Mouse (Mus musculus): ENCODE data around the gene Gm45753. TPM values are rescaled to one million over a fixed set of nuclear protein-coding genes. Genes with fewer than 3 reads are reported as not detected.

Gm45753 gene
- total RNA-seq, 4 experiments from 2014 or later, result 0.28 TPM; not detected in 3

DNA sequence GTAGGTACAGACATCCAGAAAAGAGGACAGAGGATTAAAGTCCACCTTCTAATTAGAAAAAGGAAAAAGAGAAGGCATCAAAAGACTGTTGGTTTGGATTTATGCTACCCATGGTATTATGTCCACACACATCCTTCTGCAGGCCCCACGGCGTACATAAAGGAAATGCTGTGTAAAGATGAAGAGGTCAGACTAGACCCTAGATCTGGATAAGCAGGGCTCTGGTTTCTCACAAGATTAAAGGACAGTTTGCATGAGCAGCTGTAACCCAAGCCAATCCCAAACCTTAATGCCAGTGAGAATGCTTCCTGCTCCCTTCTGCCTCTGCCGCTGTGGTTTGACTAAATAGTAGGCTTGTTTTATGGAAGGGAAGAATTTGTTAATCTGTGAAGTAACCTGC, 30.8 kb downstream of the Gm45753 start:
- no peak for DNase-seq (ENCODE audit: low spot score in 2 of 2)

DNA sequence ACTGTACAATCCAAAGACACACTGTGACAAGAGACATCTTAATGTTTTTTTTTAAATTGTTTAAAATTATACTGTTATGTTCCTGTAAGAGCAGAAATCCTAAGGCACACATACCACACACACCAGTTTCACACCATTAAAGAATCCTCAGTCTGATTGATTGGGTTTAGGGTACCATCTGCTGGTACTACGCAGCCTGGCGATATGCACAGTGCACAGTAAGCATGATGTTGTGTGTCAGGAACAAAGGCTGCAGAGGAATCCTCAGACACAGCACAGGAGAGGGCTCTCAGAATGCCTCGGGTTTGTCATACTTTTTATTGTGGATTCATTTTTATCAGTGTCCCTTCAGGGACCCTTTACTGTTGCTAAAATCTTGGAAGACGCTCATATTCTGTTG, 33.9 kb downstream of the Gm45753 start:
- no peak for DNase-seq (ENCODE audit: low spot score in 2 of 2)

DNA sequence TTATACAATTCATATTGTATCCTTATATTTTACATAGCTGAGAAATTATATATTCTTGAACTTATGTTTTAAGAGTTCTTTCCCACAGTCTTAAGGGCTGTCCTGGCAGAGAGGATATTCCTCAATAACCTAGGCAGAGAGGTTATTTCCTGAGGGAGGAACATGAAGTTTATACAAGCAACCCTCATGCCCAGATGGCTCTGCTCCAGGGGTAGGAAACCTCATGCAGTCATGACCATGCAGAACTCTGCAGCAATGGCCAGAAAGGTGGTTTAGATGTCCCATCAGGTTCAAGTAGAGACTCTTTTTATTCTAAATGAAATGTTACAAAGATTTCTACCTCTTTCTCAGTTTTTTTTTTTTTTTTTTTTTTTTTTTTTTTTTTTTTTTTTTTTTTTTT, 39.2 kb downstream of the Gm45753 start:
- no peak for DNase-seq (ENCODE audit: low spot score in 2 of 2)

DNA sequence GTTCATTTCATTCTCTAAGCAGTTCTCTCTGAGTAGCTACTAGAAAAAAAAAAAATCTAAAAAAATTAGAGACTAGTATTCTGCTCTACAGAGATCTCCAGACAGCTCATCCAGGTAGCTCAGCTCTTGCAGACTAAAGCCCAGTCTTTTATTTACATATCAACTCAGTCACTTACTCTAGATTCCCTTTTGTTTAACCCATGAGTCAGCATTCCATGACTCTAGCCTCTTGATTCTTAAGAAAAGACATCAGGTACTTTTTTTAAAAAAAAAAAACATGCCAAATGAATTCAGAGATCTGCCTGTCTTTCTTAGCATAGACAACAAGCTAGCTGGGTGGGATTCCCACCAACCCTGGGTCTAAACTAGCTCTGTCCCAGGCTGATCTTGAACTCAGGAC, 39.8 kb downstream of the Gm45753 start:
- DNase-seq (ENCODE audit: low spot score in 2 of 2), result no peak

DNA sequence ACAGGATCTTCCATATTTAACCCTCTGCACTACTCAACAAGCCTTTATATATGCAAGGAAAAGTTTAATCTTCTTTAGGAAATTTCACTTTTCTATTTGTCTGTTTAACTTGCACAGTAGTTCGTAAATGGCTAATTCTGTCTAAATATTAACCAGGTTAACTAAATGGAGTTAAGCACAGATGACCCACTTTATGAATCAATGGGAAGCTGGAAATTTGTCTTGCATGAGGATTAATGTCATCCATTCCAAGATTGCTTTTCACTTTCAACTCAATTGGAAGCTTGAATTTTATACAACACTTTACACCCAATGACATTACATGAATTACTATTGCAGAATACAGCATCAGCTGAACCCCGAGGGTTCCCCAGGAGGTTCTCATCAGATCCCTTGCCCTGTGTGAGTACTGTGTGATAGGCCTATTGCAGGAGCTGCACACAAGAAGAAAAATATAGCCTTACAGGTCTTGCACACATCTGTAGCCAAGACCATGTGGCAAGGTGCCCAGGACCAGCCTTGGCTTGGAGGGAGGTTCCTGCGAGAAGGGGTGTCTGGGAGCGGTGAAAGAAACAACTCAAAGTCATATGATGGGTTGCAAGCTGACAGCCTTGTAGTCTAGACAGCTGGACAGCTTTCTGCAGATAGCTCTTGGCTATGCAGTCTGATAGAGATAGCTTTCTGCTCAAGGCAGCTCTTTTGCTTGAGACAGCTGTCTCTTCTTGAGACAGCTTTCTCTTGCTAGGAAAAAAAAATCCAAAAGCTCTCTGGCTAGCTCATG, 40.5 kb downstream of the Gm45753 start:
- no peak for DNase-seq (ENCODE audit: low spot score in 2 of 2)

DNA sequence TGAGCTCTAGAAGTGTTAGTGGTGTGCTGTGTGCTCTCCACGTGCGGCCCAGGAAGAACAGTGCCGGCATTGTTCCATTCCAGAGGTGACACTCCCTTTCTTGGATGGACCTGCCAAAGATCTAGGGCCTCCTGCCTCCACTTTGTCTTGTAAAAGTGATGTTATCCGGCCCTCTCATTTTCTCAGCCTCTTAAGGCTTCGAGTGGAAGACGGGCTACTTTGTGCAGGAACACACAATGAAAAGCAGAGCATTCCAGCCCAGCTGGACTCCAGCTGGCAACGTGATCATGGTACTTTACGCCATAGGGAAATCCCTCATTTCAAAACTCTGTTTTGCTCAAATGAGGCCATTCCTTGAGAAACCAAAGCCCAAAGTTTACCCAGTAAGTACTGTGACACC, 41.3 kb downstream of the Gm45753 start:
- no peak for DNase-seq (ENCODE audit: low spot score in 2 of 2)

DNA sequence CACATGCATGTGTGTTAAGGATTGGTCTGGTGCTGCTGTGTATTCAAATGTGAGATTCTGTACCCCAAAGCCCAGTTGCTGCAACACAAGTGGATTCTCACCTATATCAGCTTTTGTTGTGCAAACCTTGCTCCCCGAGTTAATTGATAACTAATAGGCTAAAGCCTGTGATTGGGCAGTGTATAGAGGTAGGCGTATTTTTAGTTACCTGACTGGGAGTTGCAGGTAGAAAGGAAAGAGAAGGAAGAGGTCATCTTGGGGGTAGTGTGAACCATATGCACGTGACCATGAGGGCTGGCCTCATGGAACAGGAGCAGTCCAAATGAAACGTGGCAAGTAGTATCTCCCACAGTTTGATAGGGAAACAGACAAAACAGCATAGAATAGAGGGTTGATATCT, 43.3 kb downstream of the Gm45753 start:
- no peak for DNase-seq (ENCODE audit: low spot score in 2 of 2)

DNA sequence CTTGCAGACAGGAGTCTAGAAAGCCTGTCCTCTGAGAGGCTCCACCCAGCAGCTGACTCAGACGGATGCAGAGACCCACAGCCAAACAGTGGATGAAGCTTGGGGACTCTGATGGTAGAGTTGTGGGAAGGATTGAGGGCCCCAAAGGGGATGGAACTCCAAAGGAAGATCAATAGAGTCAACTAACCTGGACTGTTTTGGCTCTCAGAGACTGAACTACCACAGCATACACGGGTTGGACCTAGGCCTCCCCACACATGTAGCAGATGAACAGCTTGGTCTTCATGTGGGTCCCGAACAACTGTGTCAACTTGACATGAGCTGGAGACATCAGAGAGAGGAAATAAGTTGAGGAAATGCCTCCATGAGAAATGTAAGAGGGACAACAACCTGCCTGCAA, 45.4 kb downstream of the Gm45753 start:
- DNase-seq (ENCODE audit: low spot score in 2 of 2), result no peak

DNA sequence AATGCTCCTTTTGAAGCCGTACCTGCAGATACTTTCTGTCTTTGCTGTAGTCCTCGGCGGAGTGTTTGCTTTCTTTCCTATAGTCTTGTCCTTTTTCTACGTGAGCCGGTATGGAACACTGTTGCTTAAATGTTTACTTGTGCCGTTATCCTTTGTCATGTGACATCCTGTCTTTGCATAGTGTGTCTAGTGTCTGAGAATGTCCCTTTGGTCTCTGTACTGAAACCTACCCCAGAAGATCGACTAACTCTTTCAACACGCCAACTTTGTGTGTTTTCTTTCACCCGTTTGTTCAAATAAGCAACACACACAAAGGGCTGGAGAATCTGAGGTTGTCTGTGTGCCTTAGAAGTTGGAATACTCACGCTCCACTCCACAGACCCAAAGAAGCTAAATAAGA, 46.3 kb downstream of the Gm45753 start, which contains the start of gene F11:
TSS of gene F11 (minus strand) at position 112 of the 400 bp plus-strand sequence.
- no peak for DNase-seq (ENCODE audit: low spot score in 2 of 2)

DNA sequence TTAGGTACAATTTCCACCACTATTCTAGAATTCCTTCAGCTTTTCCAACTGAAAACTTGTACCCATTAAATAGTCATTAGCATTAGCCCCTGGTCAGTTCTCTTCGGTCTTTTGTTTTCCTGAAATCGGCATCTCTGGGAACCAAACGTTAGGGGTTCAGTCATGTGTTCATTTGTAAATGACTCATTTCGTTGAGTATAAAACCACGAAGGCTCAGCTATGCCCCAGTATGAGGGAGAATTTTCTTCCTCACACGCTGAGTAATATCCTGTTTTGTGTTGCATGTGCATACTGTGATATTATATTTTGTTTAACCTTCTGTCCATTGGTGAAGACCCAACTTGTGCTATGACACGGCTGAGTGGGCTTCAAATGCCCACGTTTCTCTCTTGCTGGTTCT, 49.8 kb downstream of the Gm45753 start:
- no peak for DNase-seq (ENCODE audit: low spot score in 2 of 2)

DNA sequence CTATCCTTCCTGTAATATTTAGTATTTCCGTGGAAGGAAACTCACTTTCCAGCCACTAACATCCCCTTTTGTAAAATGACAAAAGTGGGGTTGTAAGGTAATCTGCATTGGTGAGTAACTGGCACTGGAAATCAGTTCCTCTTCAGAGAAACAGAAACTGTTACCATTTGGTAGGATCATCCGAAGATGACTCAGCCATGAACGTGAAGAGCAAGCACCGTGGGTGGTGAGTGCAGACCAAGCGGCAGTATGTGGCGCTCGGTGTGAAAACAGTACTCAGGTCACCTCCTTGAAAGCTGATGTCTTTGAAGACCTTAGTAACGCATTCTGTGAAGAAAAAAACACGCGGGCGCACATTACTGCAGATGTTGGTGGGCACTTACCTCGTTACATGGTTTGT, 53.2 kb downstream of the Gm45753 start:
- no peak for DNase-seq (ENCODE audit: low spot score in 2 of 2)

DNA sequence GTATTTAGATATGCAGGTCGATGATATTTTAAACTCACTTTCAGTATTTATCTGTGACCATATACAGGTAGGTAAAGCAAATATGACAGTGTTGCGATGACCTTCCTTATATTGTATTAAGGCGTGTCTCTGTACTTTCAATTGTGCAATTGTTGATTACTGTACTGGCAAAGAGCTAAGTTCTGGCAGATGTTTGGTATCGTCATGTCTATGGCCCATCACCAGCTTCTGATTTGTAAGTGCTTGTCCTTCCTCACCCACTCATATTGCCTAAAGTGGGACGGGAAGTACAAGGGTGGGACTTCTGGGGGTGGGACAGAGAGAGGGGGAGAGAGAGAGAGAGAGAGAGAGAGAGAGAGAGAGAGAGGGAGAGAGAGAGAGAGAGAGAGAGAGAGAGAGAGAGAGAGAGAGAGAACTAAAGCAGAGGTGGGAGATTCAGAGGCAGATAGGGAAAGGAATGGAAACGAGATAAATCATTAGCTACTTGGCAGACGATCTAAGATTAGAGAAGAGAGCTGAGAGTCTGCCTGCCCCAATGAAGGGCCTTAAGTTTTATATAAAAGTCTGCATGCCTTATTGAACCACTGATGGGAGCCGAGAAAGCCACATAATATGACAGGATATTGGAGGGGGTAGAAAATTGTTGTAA, 53.9 kb downstream of the Gm45753 start:
- no peak for DNase-seq (ENCODE audit: low spot score in 2 of 2)

DNA sequence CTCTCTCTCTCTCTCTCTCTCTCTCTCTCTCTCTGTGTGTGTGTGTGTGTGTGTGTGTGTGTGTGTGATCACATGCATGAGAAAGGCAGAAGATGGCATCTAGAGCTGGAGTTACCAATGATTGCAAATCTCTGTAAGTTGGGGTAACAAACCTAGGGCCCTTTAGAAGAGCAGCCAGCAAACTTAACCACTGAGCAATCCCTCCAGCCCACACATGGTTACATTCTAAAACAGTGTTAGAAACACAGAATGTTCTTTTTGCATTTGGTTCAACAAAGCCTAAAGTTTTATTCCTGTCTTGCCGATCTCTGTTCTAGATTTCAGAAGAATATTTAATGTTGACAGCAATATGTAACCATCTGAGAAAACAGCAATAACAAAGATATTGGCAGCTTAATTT, 54.7 kb downstream of the Gm45753 start:
- no peak for DNase-seq (ENCODE audit: low spot score in 2 of 2)

DNA sequence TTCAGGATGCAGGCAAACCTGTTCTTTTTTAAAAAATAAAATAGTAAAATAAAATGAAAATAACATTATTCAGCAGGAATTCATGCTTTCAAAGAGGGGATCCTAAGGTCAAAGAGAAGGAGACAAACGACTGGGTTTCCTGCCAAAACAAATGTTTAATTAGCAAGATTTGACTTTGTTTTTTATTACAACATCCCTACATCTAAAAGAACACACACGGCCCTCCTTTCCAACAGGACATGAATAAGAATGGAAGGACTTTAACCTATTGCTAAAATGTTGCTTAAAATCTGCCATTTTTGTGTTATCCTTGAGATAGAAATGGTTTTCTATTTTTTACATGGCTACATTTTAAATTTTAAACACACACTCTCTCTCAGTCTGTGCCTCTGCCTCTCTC, 55.2 kb downstream of the Gm45753 start:
- DNase-seq (ENCODE audit: low spot score in 2 of 2), result no peak

DNA sequence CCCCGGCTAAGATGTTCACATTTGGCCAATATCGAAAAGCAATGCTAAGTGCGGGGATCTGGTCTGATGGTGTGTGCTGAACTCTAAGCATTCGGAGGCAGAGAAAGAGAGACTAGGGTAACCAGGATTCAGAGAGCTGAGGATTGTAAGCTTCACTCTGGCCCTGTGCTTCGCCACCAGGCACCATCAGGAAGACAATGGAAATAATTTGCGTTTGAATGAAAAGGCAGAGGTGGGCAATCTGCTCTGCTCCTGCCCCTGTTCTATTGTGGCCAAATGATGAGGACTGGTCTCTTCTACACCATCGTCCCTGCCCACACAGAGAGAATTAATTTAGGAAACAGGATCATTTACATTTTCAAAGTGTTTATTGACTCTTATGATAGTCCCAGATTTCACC, 62.0 kb downstream of the Gm45753 start:
- DNase-seq (ENCODE audit: low spot score in 2 of 2), result no peak

DNA sequence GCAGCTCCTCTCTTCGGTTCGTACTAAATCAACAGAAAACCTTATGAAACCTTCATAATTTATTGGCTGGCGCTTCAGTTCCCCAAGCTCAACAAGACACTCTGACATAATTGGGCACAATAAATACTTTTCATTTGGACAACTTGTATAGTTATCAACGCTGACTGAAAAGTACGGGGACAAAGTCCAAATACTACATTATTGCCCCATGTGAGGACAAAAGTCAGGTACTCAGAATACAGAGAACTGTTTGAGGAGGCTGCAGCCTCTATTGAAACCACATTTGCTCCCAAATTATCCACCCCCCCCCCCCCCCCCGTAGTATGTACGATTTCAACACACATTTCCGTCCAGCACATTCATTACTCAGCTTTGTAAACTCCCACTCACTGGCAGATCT, 68.9 kb downstream of the Gm45753 start:
- DNase-seq (ENCODE audit: low spot score in 2 of 2), result no peak

DNA sequence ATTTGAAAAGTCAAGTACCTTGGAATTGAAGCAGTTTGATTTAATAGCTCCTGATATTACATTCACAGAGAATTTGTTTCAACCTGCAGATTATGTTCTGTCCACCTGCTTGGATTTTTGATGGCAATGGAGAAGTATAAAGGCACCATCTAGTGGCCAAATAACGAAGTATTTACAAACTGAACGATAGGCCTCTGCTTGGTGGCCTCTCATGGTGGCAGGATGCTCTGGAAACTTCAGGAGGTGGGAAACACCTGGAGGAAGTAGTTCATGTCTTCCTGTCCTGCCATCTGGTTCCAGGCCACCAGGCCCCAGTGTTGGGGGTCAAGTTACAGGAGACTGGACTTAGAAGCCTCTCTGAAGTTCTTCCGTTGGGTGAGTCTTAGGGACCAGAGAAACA, 70.0 kb downstream of the Gm45753 start:
- DNase-seq (ENCODE audit: low spot score in 2 of 2), result peak in 1 of 2 experiments; percentile 36

DNA sequence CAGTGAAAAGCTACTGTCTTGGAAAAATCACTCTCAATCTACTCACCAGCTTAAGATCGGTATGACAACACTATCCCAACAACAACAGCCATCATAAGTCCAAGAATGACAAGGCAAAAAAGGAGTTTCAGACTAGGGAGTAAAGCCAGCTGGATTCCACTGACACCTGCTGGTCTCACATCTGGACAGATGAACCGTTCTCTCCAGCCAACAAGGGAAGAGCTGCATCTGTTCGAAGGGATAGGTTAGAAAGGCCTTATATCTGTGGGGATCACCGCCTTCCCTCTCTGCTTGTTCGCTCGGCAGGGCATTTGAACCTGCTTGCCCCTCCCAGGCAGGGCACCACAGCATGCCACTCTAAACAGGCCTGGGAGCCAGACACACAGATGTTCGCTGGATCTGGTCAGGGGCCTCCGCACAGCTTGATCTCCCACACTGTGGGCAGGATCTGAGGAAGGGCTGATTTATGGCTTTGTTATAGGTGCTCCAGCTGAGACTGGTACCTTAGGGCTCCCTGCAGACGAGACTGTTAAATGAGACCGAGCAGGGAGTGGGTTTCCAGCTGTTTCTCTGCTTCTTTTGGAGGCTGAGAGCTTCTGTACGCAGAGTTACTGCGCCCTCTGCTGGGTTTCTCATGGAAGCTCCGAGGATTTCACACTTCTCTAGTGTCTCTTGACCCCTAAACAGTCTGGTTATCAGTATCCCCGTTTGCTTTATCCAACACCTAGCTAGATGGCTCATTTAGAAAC, 71.9 kb downstream of the Gm45753 start:
- DNase-seq (ENCODE audit: low spot score in 2 of 2), result peak; percentile 24 to 52

DNA sequence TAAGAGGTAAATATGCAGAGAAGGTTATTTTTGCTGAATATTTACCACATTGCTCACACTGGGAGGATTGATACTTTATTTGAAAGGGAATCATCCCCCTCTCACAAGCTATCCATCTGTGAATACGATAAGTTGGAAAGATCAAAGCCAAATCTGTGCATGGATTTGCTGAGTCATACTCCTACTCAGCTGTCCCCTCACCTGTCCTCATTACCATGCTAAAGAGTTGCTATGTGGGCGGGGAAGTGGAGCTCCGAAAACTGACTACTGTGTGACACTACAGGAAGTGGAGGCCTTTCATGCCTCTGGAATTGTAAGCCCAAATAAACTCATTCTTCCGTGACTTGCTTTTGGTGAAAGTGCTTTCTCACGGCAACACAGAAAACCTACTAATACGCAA, 73.0 kb downstream of the Gm45753 start:
- no peak for DNase-seq (ENCODE audit: low spot score in 2 of 2)

DNA sequence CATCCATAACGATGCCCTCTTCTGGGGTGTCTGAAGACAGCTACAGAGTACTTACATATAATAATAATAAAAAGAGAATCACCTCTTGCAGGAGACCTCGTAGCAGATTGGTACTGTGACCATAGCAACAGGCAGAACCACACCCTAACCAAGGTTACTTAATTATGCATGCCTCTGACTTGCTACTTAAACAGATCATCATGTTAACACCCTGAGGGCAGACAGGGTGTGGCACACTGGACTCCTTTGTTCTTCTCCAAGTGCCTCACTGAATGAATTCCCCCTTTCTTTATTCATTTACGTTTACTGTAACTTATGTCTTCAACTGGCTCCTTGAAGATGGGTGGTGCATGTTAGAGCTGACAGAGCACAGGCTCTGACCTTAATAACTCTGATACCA, 75.0 kb downstream of the Gm45753 start:
- no peak for DNase-seq (ENCODE audit: low spot score in 2 of 2)

All from layer of hippocampus, adult 8-10 months (tissue).